Mouse (Mus musculus) midbrain, embryonic 16.5 days (tissue): ENCODE measurements at regions not wholly inside any gene's neighbourhood (a gene's known extent, or its start where the extent isn't known, plus 50 kb on each side); places are given as distances from the start of the nearest gene placed in this dataset.

Source experiments
- ATAC-seq: fragments of 200-750 bp; cut with Nextera tagmentation; 2 replicates; pipeline ENCODE4 v1.8.0; 2017; ENCODE audit warnings: moderate TSS enrichment
- H3K27ac ChIP-seq: fragments of 300-500 bp; sonication (generic); 2 replicates; pipeline ENCODE4 v1.5.1; 2014; ENCODE audit warnings: mild to moderate bottlenecking, low read length, mixed read lengths
- H3K27me3 ChIP-seq: fragments of 300-500 bp; sonication (generic); 2 replicates; pipeline ENCODE4 v1.6.1; 2014; ENCODE audit warnings: low read depth, low read length, mixed read lengths; ENCODE audit not compliant: control insufficient read depth, insufficient read depth
- H3K36me3 ChIP-seq: fragments of 300-500 bp; sonication (generic); 2 replicates; pipeline ENCODE4 v1.6.1; 2014; ENCODE audit warnings: mild to moderate bottlenecking, low read length, moderate library complexity, mixed read lengths; ENCODE audit not compliant: control insufficient read depth, insufficient read depth
- H3K4me1 ChIP-seq: fragments of 300-500 bp; sonication (generic); 2 replicates; pipeline ENCODE4 v1.6.1; 2014; ENCODE audit warnings: mild to moderate bottlenecking, low read length, mixed read lengths; ENCODE audit not compliant: control insufficient read depth, insufficient read depth
- H3K4me2 ChIP-seq: fragments of 300-500 bp; sonication (generic); 2 replicates; pipeline ENCODE4 v1.6.1; 2014; ENCODE audit warnings: mild to moderate bottlenecking, low read length, mixed read lengths
- H3K4me3 ChIP-seq: fragments of 300-500 bp; sonication (generic); 2 replicates; pipeline ENCODE4 v1.5.1; 2014; ENCODE audit warnings: low read depth, mild to moderate bottlenecking, low read length, moderate library complexity, mixed read lengths
- H3K9ac ChIP-seq: fragments of 300-500 bp; sonication (generic); 2 replicates; pipeline ENCODE4 v1.6.1; 2014; ENCODE audit warnings: low read depth, low read length, mixed read lengths
- H3K9me3 ChIP-seq: fragments of 300-500 bp; sonication (generic); replicated peaks from 2 replicates; pipeline ENCODE4 v1.6.1; 2014; ENCODE audit warnings: mild to moderate bottlenecking, low read length, mixed read lengths; ENCODE audit not compliant: control insufficient read depth, poor library complexity, severe bottlenecking
- WGBS: fragments of 180-500 bp; shearing (Covaris S2); extraction: QIAGEN DNeasy Blood & Tissue Kit; methylation state at CpG from one replicate; pipeline ENCODE4 v1.1.7; 2014; 5-methylcytosine and 5-hydroxymethylcytosine counted together

DNA sequence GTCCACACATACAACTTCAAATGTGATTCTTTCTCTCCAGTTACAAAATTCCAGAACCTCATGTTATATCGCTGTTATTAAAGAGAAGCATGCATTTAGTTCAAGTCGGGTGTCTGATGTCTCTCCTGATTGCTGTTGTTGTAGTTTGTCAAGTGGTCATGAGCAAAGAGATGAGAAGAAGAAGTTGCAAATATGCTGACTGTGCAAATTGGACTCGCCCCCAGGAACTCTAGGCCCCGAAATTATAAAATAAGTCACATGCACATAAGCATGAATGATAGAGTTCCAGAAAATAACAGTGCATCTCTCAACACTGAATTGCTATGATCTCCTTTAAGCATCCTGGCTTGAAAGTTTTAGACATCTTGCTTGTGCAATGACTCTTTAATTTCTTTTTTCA, 53.3 kb downstream of the Kif2b start:
- ATAC-seq = no peak
- H3K4me1 ChIP-seq = no peaks in the 10 kb centered on the region
- no peaks in the 10 kb centered on the region for H3K36me3 ChIP-seq
- WGBS = 95% methylated on average over 4 of the region's 4 CpGs
- no peaks in the 10 kb centered on the region for H3K9me3 ChIP-seq
- no peak overlapping the region for H3K4me2 ChIP-seq
- no peak overlapping the region for H3K4me3 ChIP-seq
- no peak overlapping the region for H3K27ac ChIP-seq
- no peak overlapping the region for H3K9ac ChIP-seq
- no peaks in the 10 kb centered on the region for H3K27me3 ChIP-seq

DNA sequence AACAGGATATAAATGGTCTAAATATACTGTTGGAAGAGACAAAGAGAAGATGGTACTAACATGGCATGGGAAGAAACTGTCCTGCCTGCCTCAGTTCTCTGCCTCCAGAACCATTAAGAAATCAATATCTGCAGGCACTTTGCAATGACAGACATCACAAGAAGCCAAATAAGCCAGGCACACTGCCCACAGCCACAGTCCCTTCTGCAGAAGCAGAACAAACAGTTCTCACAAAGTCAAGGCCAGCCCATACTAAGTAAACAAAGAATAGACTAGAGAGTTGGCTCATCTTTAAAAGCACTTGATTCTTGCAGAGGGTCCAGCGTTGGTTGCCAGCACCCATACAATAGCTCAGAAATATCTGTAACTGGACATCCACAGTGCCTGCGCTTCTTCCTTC, 98.1 kb downstream of the Kif2b start:
- Histone ChIP-seq H3K4me1 (no peaks in the 10 kb centered on the region), H3K27me3 (no peaks in the 10 kb centered on the region), H3K36me3 (no peaks in the 10 kb centered on the region), H3K27ac (no peak overlapping the region), H3K9ac (no peak overlapping the region), H3K9me3 (no peaks in the 10 kb centered on the region), H3K4me2 (no peak overlapping the region), H3K4me3 (no peak overlapping the region)
- no peak for ATAC-seq
- WGBS = 85% methylated on average over 2 of the region's 2 CpGs

DNA sequence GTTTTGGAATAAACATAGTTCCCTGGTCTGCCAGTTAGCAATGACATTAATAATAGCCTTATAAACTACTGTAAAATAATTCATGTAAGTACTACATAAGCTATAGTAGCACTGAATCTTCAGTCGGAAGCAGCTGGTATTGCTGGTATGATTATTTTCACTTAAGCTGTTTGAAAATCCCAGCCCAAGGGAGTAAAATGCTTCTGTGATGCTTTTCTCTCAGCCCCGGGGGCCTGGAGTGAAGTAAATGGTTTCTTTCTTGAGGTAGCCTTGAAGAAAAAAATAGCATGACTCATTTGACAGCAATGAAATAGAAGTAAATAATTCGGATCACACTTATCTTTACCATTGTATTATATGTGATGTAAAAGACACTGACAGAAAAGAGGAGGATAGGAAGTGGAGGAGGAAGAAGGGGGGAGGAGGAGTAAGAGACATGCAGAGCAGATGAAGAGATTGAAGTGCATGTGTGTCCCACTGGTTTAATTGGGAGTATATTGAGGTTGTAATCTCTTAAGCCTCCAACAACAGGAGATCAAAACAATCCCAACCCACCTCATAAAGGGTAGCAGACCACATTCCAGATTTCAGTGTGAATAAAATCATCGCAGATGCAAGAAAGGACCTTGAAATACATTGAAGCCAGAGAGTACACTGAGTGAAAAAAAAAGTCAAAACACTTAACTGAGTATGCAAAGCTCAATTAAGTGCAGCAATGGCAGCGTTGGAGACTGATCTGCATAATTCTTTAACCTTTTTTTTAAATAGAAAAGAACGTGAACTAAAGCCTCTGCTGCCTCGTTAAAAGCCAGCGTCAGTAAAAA, 113.6 kb downstream of the Kif2b start:
- H3K27me3 ChIP-seq = no peaks in the 10 kb centered on the region
- 20% methylated on average over 8 of the region's 8 CpGs for WGBS
- no peak for ATAC-seq
- no peak overlapping the region for H3K4me3 ChIP-seq
- H3K36me3 ChIP-seq = no peaks in the 10 kb centered on the region
- peaks cover 2% of the 10 kb centered on the region; the same call in 1 of the 2 replicates for H3K4me1 ChIP-seq
- H3K27ac ChIP-seq = no peak overlapping the region
- no peak overlapping the region for H3K4me2 ChIP-seq
- H3K9ac ChIP-seq = no peak overlapping the region
- H3K9me3 ChIP-seq = no peaks in the 10 kb centered on the region

DNA sequence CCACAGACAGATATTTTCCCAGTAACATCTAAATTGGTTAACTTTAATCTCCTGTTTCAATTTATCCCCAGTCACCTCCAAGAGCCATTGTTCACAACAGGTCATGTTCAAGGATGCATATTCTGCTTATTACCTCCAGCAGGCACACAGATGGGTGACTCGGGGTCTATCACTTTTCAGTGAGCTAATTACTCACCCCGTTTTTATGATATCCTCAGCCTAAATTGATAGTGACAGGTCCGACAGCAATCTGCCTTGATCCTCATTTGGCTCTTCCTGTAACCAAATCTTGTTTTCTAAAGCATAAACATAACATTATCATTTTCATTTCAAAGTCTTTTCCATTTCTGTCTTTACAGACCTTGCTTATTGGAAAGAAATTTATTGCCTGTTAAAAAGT, 115.4 kb downstream of the Kif2b start:
- Histone ChIP-seq H3K4me2 (no peak overlapping the region), H3K9ac (no peak overlapping the region), H3K27ac (no peak overlapping the region), H3K4me1 (peaks cover 2% of the 10 kb centered on the region; the same call in 1 of the 2 replicates), H3K9me3 (no peaks in the 10 kb centered on the region), H3K27me3 (no peaks in the 10 kb centered on the region), H3K4me3 (no peak overlapping the region), H3K36me3 (no peaks in the 10 kb centered on the region)
- 48% methylated on average over 3 of the region's 3 CpGs for WGBS
- ATAC-seq = no peak

DNA sequence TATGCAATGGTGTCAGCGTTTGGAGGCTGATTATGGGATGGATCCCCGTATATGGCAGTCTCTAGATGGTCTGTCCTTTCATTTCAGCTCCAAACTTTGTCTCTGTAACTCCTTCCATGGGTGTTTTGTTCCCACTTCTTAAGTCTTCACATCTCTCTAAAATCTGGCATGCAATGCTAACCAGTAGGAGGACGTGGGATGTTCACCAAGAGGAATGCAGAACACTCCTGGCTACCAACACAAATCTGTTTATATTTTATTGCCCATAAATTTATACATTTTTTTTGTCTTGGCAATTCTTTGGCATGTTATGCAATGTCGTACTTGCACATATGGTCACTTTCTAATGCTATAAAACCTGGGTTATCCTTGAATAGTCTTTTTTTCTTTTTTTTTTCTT, 135.0 kb downstream of the Kif2b start:
- H3K36me3 ChIP-seq = no peaks in the 10 kb centered on the region
- no peaks in the 10 kb centered on the region for H3K27me3 ChIP-seq
- H3K4me1 ChIP-seq = no peaks in the 10 kb centered on the region
- no peak overlapping the region for H3K4me2 ChIP-seq
- WGBS = 80% methylated on average over 4 of the region's 4 CpGs
- H3K4me3 ChIP-seq = no peak overlapping the region
- no peak for ATAC-seq
- no peak overlapping the region for H3K9ac ChIP-seq
- H3K9me3 ChIP-seq = no peaks in the 10 kb centered on the region
- H3K27ac ChIP-seq = no peak overlapping the region

DNA sequence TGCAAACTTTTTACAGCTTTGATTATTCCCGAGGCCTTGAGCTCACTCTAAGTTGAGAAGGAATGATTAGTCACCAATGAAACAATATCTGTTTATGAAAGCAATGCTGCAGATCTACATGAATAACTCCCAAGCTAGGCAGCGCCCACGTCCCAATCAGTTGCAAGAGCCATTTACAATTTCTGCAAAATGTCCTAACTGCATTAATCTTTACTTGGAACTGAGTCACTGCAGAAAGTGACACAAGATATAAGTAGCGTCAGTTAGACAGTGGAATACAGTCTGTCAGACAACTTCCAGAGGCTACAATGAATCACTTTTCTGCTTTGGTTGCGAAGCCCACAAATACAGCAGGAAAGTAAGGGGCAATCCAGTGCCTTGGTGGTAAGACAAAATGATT, 145.2 kb downstream of the Kif2b start:
- Histone ChIP-seq H3K36me3 (no peaks in the 10 kb centered on the region), H3K27me3 (no peaks in the 10 kb centered on the region), H3K9me3 (no peaks in the 10 kb centered on the region), H3K4me1 (no peaks in the 10 kb centered on the region), H3K9ac (no peak overlapping the region), H3K4me3 (no peak overlapping the region), H3K4me2 (no peak overlapping the region), H3K27ac (no peak overlapping the region)
- 94% methylated on average over 5 of the region's 5 CpGs for WGBS
- no peak for ATAC-seq

DNA sequence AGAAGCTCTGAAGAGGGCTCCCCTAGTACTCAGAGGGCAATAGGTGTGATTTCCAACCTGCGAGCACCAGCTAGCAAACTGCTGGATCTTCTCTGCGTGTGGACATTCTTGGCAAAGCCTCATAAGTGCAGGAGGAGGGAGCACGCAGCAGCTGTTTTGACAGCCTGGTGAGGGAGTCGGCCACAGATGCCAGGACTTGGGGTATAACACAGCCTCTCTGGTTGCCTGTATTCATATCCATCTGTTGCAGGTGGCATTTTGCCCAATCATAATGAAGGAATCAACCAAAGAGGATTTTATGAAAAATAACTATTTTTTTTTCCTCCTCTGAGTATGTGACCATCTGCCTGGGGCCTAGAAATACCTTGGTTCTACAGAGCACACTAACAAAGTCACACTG, 150.6 kb downstream of the Kif2b start:
- Histone ChIP-seq H3K27ac (no peak overlapping the region), H3K4me3 (no peak overlapping the region), H3K27me3 (no peaks in the 10 kb centered on the region), H3K4me1 (no peaks in the 10 kb centered on the region), H3K9ac (no peak overlapping the region), H3K4me2 (no peak overlapping the region), H3K9me3 (no peaks in the 10 kb centered on the region), H3K36me3 (no peaks in the 10 kb centered on the region)
- 76% methylated on average over 4 of the region's 4 CpGs for WGBS
- ATAC-seq = no peak

DNA sequence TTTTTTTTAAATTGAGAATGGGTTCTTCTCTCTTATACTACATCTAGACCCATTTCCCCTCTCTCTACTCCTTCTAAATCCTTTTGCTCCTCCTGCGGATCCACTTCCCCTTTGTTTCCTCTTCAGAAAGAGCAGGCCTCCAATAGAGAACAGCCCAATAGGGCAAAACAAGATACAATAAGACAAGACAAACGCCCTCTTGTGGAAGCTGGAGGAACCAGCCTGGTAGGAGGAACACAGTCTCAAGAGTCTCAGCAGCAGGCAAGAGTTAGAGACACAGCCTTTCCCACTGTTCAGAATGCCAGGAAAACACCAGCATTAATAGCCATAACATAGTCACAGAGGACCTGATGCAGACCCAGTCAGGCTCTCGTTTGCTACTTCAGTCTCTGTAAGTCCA, 190.2 kb downstream of the Kif2b start:
- no peak overlapping the region for H3K27ac ChIP-seq
- H3K9me3 ChIP-seq = no peaks in the 10 kb centered on the region
- 55% methylated on average over 3 of the region's 3 CpGs for WGBS
- H3K27me3 ChIP-seq = no peaks in the 10 kb centered on the region
- ATAC-seq = no peak
- H3K4me2 ChIP-seq = no peak overlapping the region
- no peaks in the 10 kb centered on the region for H3K4me1 ChIP-seq
- H3K4me3 ChIP-seq = no peak overlapping the region
- H3K9ac ChIP-seq = no peak overlapping the region
- no peaks in the 10 kb centered on the region for H3K36me3 ChIP-seq

DNA sequence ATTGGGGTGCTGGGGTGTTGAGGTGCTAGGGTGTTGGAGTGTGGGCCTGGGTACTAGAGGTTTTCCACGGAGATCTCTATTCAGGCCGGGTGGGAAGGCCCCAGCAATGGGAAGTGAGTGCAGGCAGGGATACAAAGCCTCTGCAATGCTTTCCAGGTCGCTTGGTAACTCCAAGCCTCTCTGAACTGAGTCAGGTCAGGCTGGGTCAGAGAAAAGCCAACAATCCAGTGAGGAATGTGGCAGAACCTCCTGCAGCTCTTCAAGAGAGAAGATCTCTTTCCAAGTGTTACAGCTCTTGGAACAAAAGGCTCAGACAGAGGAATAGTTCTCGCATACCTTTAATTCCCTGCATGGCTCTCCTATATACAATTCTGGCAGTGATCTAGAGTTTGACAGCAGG, 220.3 kb downstream of the Kif2b start:
- ATAC-seq = no peak
- no peaks in the 10 kb centered on the region for H3K9me3 ChIP-seq
- no peaks in the 10 kb centered on the region for H3K4me1 ChIP-seq
- no peaks in the 10 kb centered on the region for H3K27me3 ChIP-seq
- H3K27ac ChIP-seq = no peak overlapping the region
- no peak overlapping the region for H3K4me3 ChIP-seq
- no peak overlapping the region for H3K4me2 ChIP-seq
- H3K9ac ChIP-seq = no peak overlapping the region
- no peaks in the 10 kb centered on the region for H3K36me3 ChIP-seq
- WGBS = 14% methylated on average over 4 of the region's 4 CpGs
